Mouse (Mus musculus): ENCODE results near the gene Il17c. TPM values are rescaled to one million over a fixed set of nuclear protein-coding genes. Genes with fewer than 3 reads are reported as not detected.

Gene Il17c
- polyA plus RNA-seq, 1 experiment = not detected

DNA sequence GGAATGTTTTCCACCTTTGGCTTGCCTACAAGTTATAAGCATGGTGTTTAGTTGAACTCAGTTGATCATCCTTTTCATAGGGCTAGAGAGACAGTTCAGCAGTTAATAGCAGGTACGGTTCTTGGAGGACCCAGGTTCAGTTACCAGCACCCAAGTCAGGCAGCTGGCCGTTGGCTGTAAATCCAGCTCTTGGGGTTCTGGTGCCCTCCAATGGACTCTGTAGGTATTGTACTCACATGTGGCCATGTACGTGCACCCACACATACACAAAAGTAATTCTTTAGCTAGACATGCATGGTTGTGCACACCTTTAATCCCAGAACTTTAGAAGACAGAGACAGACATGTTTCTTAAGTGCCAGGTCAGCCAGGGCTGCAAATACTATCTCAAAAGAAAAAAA, 32.5 kb upstream of the Il17c start:
- Histone ChIP-seq H3K4me1 (ENCODE audit: control insufficient read depth, insufficient read depth, low read length) (no peaks in the 10 kb centered on the region), H3K9me3 (replicated peaks; ENCODE audit: control insufficient read depth, insufficient read depth, low read length, poor library complexity, severe bottlenecking) (no peaks in the 10 kb centered on the region), H3K27ac (ENCODE audit: insufficient read depth, low read length) (no peak overlapping the region), H3K36me3 (ENCODE audit: control insufficient read depth, insufficient read depth, low read length, poor library complexity, severe bottlenecking) (peaks cover 70% of the 10 kb centered on the region), H3K27me3 (ENCODE audit: control insufficient read depth, insufficient read depth, low read length, poor library complexity, severe bottlenecking) (no peaks in the 10 kb centered on the region), H3K9ac (ENCODE audit: low read depth, poor library complexity, severe bottlenecking) (no peak overlapping the region), H3K4me3 (ENCODE audit: low read depth, low read length) (no peak overlapping the region)
- no peak for TF ChIP-seq EP300 (IDR thresholded peaks at IDR 0.05; ENCODE audit: insufficient read depth, low read depth, low read length)
- TF ChIP-seq POLR2A (IDR thresholded peaks at IDR 0.05; ENCODE audit: insufficient read depth, low read length) = no peak
- TF ChIP-seq CTCF (IDR thresholded peaks at IDR 0.05; ENCODE audit: low read depth, low read length) = peak; percentile 37

DNA sequence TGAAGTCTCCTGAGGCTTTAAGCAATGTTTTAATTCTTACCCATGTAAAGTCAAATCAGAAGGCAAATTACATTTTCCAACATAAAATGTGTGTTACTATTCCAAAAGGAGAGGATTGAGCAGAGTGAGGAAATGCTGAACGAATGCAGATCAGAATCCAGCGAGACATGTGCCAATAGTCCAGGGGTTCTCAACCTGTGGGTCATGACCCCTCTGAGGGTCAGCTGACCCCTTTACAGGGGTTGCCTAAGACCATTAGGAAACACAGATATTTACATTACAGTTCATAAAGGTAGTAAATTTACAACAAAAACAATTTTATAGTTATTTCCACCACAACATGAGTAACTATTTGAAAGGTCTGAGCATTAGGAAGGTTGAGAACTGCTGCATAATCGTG, 31.1 kb upstream of the Il17c start:
- TF ChIP-seq EP300 (IDR thresholded peaks at IDR 0.05; ENCODE audit: insufficient read depth, low read depth, low read length) (no peak), CTCF (IDR thresholded peaks at IDR 0.05; ENCODE audit: low read depth, low read length) (no peak), POLR2A (IDR thresholded peaks at IDR 0.05; ENCODE audit: insufficient read depth, low read length) (no peak)
- Histone ChIP-seq H3K36me3 (ENCODE audit: control insufficient read depth, insufficient read depth, low read length, poor library complexity, severe bottlenecking) (peaks cover 61% of the 10 kb centered on the region), H3K4me3 (ENCODE audit: low read depth, low read length) (no peak overlapping the region)

DNA sequence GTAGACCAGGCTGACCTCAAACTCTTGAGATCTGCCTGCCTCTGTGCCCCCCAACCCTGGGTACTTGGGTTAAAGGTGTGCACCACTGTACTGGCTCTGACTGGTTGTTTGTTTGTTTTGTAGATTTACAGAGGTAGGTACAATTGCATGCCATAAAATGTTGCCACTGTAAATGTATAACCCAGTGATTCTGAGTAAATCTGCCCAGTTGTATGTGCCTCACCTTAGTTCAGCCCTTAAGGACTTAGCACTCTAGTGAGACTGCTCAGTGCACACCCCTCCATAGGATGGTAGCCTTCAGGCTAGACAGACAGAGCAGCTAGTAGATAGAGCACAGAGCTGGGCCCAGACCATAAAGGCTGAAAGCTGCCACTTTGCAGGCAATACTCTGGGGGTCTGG, 28.1 kb upstream of the Il17c start:
- H3K36me3 ChIP-seq (ENCODE audit: control insufficient read depth, insufficient read depth, low read length, poor library complexity, severe bottlenecking) = peaks cover 60% of the 10 kb centered on the region
- TF ChIP-seq EP300 (IDR thresholded peaks at IDR 0.05; ENCODE audit: insufficient read depth, low read depth, low read length) = no peak
- no peak for TF ChIP-seq CTCF (IDR thresholded peaks at IDR 0.05; ENCODE audit: low read depth, low read length)
- TF ChIP-seq POLR2A (IDR thresholded peaks at IDR 0.05; ENCODE audit: insufficient read depth, low read length) = no peak

More for the DNA sequence above, 31.1 kb upstream of the Il17c start:
- Histone ChIP-seq H3K27me3 (ENCODE audit: control insufficient read depth, insufficient read depth, low read length, poor library complexity, severe bottlenecking) (no peaks in the 10 kb centered on the region), H3K27ac (ENCODE audit: insufficient read depth, low read length) (no peak overlapping the region), H3K4me1 (ENCODE audit: control insufficient read depth, insufficient read depth, low read length) (no peaks in the 10 kb centered on the region), H3K9ac (ENCODE audit: low read depth, poor library complexity, severe bottlenecking) (no peak overlapping the region), H3K9me3 (replicated peaks; ENCODE audit: control insufficient read depth, insufficient read depth, low read length, poor library complexity, severe bottlenecking) (no peaks in the 10 kb centered on the region)

DNA sequence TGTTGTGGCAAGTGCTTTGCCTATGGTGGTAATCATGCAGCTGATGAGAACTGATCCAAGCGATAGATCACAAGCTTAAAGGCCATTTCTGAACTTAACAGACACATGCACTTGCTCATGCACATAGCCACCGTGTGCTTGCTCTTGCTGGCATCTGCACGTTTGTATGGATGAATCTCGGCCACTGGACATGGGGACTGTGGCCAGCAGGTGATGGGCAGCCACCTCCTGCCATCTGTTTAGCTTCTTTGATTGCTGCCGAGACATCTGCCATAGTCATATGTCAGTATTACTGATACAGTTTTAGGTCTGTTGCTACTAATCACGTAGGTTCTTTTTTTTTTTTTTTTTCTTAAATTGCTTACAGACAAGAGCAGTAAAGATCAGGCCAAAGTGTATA, 26.5 kb upstream of the Il17c start:
- Histone ChIP-seq H3K27me3 (ENCODE audit: control insufficient read depth, insufficient read depth, low read length, poor library complexity, severe bottlenecking) (no peaks in the 10 kb centered on the region), H3K27ac (ENCODE audit: insufficient read depth, low read length) (no peak overlapping the region), H3K36me3 (ENCODE audit: control insufficient read depth, insufficient read depth, low read length, poor library complexity, severe bottlenecking) (peaks cover 62% of the 10 kb centered on the region), H3K9ac (ENCODE audit: low read depth, poor library complexity, severe bottlenecking) (no peak overlapping the region), H3K4me1 (ENCODE audit: control insufficient read depth, insufficient read depth, low read length) (no peaks in the 10 kb centered on the region), H3K4me3 (ENCODE audit: low read depth, low read length) (no peak overlapping the region), H3K9me3 (replicated peaks; ENCODE audit: control insufficient read depth, insufficient read depth, low read length, poor library complexity, severe bottlenecking) (no peaks in the 10 kb centered on the region)
- TF ChIP-seq CTCF (IDR thresholded peaks at IDR 0.05; ENCODE audit: low read depth, low read length) (no peak), POLR2A (IDR thresholded peaks at IDR 0.05; ENCODE audit: insufficient read depth, low read length) (no peak), EP300 (IDR thresholded peaks at IDR 0.05; ENCODE audit: insufficient read depth, low read depth, low read length) (no peak)

More for the DNA sequence above, 28.1 kb upstream of the Il17c start:
- Histone ChIP-seq H3K9me3 (replicated peaks; ENCODE audit: control insufficient read depth, insufficient read depth, low read length, poor library complexity, severe bottlenecking) (no peaks in the 10 kb centered on the region), H3K27ac (ENCODE audit: insufficient read depth, low read length) (no peak overlapping the region), H3K4me3 (ENCODE audit: low read depth, low read length) (no peak overlapping the region), H3K27me3 (ENCODE audit: control insufficient read depth, insufficient read depth, low read length, poor library complexity, severe bottlenecking) (no peaks in the 10 kb centered on the region), H3K9ac (ENCODE audit: low read depth, poor library complexity, severe bottlenecking) (no peak overlapping the region), H3K4me1 (ENCODE audit: control insufficient read depth, insufficient read depth, low read length) (no peaks in the 10 kb centered on the region)

DNA sequence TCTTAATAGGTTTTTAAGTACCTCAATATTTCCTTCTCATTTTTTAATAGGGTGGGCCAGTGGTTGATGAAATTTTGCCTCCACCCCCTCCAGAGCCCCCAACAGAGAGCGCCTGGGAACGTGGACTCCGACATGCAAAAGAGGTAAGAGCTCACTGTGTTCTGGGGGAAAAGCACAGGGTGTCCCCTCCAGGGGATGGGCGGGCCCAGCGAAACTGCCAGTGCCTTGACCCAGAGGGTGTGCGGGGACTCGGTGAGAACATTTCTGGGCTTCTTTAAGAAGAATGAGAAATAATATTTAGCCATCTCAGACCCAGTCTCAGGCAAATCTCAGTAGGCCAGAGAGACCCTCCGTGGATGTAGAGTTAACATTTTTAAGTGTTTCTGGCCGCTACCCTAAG, 23.6 kb upstream of the Il17c start:
- H3K9me3 ChIP-seq (replicated peaks; ENCODE audit: control insufficient read depth, insufficient read depth, low read length, poor library complexity, severe bottlenecking) = no peaks in the 10 kb centered on the region
- H3K4me1 ChIP-seq (ENCODE audit: control insufficient read depth, insufficient read depth, low read length) = no peaks in the 10 kb centered on the region
- no peak overlapping the region for H3K4me3 ChIP-seq (ENCODE audit: low read depth, low read length)
- H3K9ac ChIP-seq (ENCODE audit: low read depth, poor library complexity, severe bottlenecking) = no peak overlapping the region
- TF ChIP-seq CTCF (IDR thresholded peaks at IDR 0.05; ENCODE audit: low read depth, low read length) (no peak), EP300 (IDR thresholded peaks at IDR 0.05; ENCODE audit: insufficient read depth, low read depth, low read length) (no peak), POLR2A (IDR thresholded peaks at IDR 0.05; ENCODE audit: insufficient read depth, low read length) (no peak)
- H3K27ac ChIP-seq (ENCODE audit: insufficient read depth, low read length) = no peak overlapping the region
- no peaks in the 10 kb centered on the region for H3K27me3 ChIP-seq (ENCODE audit: control insufficient read depth, insufficient read depth, low read length, poor library complexity, severe bottlenecking)
- peaks cover 74% of the 10 kb centered on the region for H3K36me3 ChIP-seq (ENCODE audit: control insufficient read depth, insufficient read depth, low read length, poor library complexity, severe bottlenecking)

DNA sequence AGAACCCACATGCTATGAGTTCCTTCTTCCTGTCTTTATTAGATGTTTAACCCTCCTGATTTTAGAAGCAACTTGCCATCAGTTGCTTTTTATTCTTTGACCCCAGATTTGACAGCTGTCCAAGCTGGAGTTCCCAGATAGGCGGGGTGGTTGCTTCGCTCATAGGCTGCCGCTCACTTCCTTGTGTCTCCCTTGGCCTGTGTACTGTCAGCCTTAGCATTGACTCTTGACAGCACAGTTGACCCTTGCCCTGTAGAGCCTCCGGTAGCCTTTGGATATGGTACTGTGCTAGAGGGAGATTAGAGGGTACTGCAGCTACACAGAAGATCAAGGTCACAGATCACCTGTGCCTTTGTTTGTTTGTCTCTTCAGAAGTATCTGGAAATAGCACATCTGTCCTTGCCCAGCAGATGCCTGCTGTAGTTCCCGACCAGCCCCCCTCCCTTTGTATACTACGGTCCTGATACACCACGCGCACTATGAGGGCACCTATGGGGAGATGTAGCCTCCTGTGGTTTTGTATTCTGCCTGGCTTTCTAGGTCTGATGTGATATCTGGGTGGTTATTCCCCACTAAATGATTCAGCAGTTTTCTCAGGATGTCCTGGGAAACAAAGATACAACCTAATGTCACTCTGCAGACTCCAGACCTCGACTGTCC, 16.5 kb upstream of the Il17c start:
- Histone ChIP-seq H3K27ac (ENCODE audit: insufficient read depth, low read length) (no peak overlapping the region), H3K9ac (ENCODE audit: low read depth, poor library complexity, severe bottlenecking) (no peak overlapping the region), H3K4me3 (ENCODE audit: low read depth, low read length) (no peak overlapping the region), H3K36me3 (ENCODE audit: control insufficient read depth, insufficient read depth, low read length, poor library complexity, severe bottlenecking) (peaks cover 79% of the 10 kb centered on the region), H3K9me3 (replicated peaks; ENCODE audit: control insufficient read depth, insufficient read depth, low read length, poor library complexity, severe bottlenecking) (no peaks in the 10 kb centered on the region), H3K27me3 (ENCODE audit: control insufficient read depth, insufficient read depth, low read length, poor library complexity, severe bottlenecking) (no peaks in the 10 kb centered on the region), H3K4me1 (ENCODE audit: control insufficient read depth, insufficient read depth, low read length) (no peaks in the 10 kb centered on the region)
- TF ChIP-seq CTCF (IDR thresholded peaks at IDR 0.05; ENCODE audit: low read depth, low read length) (no peak), POLR2A (IDR thresholded peaks at IDR 0.05; ENCODE audit: insufficient read depth, low read length) (no peak), EP300 (IDR thresholded peaks at IDR 0.05; ENCODE audit: insufficient read depth, low read depth, low read length) (no peak)
